Mouse (Mus musculus) kidney, adult 2 months (tissue): ENCODE data around the gene Dnah14.

Experiments used
- CTCF ChIP-seq: fragments of 200-500 bp; conservative IDR thresholded peaks from 2 replicates; pipeline ENCODE4 v1.5.1; 2011; ENCODE audit warnings: low read depth, mild to moderate bottlenecking, control low read depth, low read length, moderate library complexity, mixed read lengths; ENCODE audit not compliant: insufficient read depth, insufficient read length
- POLR2A ChIP-seq: fragments of 200-500 bp; IDR thresholded peaks from one replicate; pipeline ENCODE4 v1.6.1; 2011; ENCODE audit warnings: low read depth, low read length, control low read depth

GRCm38 (mm10) chr1:181550826-181551225 lies 25.5 kb upstream of the Dnah14 start:
- TF ChIP-seq CTCF, result no peak
- TF ChIP-seq POLR2A, result no peak
